Mouse (Mus musculus) hindbrain, embryonic 11.5 days (tissue): ENCODE measurements around the gene Irgc1. TPM values are rescaled to one million over a fixed set of nuclear protein-coding genes. Genes with fewer than 3 reads are reported as not detected.
A peak's percentile ranks its signal among the peaks of the same experiment; 100 is the strongest.
"Not testable (repeated sequence)": the region's sequence is repeated elsewhere in the genome, so short reads cannot be mapped to it uniquely, and the experiment has no call there.

Experiments
- ATAC-seq: fragments of 200-750 bp; cut with Nextera tagmentation; 2 replicates; pipeline ENCODE4 v1.8.0; 2017; ENCODE audit warnings: mild to moderate bottlenecking, moderate TSS enrichment, moderate library complexity; ENCODE audit not compliant: low FRiP score
- DNase-seq: peaks from one replicate; pipeline ENCODE4 v3.0.0-alpha.2; 2015; ENCODE audit warnings: low spot score
- H3K27ac ChIP-seq: fragments of 300-500 bp; sonication (generic); 2 replicates; pipeline ENCODE4 v1.5.1; 2014; ENCODE audit warnings: mild to moderate bottlenecking, low read depth, low read length
- H3K27me3 ChIP-seq: fragments of 300-500 bp; sonication (generic); 2 replicates; pipeline ENCODE4 v1.6.1; 2014; ENCODE audit warnings: mild to moderate bottlenecking, low read length, moderate library complexity, mixed read lengths; ENCODE audit not compliant: control insufficient read depth, insufficient read depth
- H3K36me3 ChIP-seq: fragments of 300-500 bp; sonication (generic); 2 replicates; pipeline ENCODE4 v1.6.1; 2014; ENCODE audit warnings: mild to moderate bottlenecking, low read length, moderate library complexity, mixed read lengths; ENCODE audit not compliant: control insufficient read depth, insufficient read depth
- H3K4me1 ChIP-seq: fragments of 300-500 bp; sonication (generic); replicated peaks from 2 replicates; pipeline ENCODE4 v1.6.1; 2014; ENCODE audit warnings: low read length, mixed read lengths; ENCODE audit not compliant: control insufficient read depth, insufficient read depth
- H3K4me2 ChIP-seq: fragments of 300-500 bp; sonication (generic); replicated peaks from 2 replicates; pipeline ENCODE4 v1.6.1; 2014; ENCODE audit warnings: mild to moderate bottlenecking, low read depth, low read length
- H3K4me3 ChIP-seq: fragments of 300-500 bp; sonication (generic); 2 replicates; pipeline ENCODE4 v1.5.1; 2014; ENCODE audit warnings: low read depth, low read length
- H3K9ac ChIP-seq: fragments of 300-500 bp; sonication (generic); 2 replicates; pipeline ENCODE4 v1.6.1; 2014; ENCODE audit warnings: low read depth, low read length
- H3K9me3 ChIP-seq: fragments of 300-500 bp; sonication (generic); 2 replicates; pipeline ENCODE4 v1.6.1; 2016; ENCODE audit warnings: low read length; ENCODE audit not compliant: control insufficient read depth
- WGBS: fragments of 180-500 bp; shearing (Covaris S2); extraction: QIAGEN DNeasy Blood & Tissue Kit; methylation state at CpG from one replicate; pipeline ENCODE4 v1.1.7; 2014; 5-methylcytosine and 5-hydroxymethylcytosine counted together
- polyA plus RNA-seq: library from polyadenylated mRNA; unstranded; fragments of >200 nt; fragmentation: Nextera tagmentation; extraction: Ambion mirVana; gene quantifications from 2 replicates; pipeline ENCODE4 v1.2.1, GENCODE M21; 2014

The Irgc1 gene
- polyA plus RNA-seq, 1 experiment from 2014 or later = not detected

DNA sequence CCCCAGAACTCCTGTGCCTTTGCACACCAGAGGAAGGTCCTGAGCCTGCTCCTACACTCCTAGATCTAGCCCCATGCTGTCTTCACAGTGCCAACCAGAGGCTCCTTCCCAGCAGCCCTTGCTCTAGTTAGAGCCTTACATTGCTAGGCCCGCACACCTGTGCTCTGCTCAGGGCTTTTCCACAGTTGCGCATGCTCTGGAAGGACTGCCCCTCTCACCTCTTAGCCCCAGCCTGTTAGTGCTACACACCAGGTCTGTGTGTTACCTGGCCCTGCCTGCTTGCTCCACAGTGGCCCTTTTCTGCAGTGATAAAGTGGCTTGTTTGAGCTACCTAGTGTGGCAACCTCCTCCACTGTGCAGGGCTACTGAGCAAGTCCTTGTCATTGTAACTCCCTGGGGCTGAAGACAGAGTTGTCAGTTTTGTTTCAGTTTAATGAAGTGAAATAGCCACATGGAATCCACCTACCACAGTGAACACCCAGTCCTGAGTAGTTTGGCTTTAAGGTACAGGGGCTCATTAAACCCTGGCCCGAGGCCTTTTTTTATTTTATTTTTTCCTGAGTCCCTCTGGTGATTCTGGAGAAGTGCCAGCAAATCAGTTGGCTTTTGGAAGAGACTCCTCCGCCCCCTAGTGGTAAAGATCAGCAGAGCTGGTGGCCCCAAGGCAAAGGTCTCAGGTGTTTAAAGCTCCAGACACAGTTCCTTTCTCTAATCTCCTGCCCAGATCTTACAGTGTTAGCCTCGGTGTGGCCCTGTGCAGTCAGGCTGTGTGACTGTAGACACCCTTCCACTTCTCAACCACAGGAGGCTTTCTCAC is 45.4 kb downstream of the Irgc1 start:
- WGBS = 49% methylated on average over 5 of the region's 5 CpGs
- H3K4me2 ChIP-seq = no peak overlapping the region
- H3K4me3 ChIP-seq = no peak overlapping the region
- peak; percentile 68 for ATAC-seq
- H3K9me3 ChIP-seq = no peaks in the 10 kb centered on the region
- H3K9ac ChIP-seq = no peak overlapping the region
- no peaks in the 10 kb centered on the region for H3K4me1 ChIP-seq
- DNase-seq = peak; percentile 82
- H3K27me3 ChIP-seq = no peaks in the 10 kb centered on the region
- H3K36me3 ChIP-seq = peaks cover 5% of the 10 kb centered on the region; the same call in 1 of the 2 replicates
- no peak overlapping the region for H3K27ac ChIP-seq

DNA sequence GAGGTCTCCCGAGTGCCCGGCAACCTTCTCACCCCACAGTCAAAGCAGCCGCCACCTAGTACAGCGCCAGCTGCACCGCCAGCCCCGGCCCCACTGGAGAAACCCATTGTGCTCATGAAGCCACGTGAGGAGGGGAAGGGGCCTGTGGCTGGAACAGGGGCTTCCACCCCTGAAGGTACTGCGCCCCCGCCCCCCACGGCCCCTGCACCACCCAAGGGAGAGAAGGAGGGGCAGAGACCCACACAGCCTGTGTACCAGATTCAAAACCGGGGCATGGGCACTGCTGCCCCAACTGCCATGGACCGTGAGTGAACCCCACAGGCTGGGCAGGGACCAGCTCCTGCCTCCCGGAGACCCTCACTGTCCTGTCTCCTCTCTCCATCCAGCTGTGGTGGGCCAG is 46.4 kb downstream of the Irgc1 start:
- Histone ChIP-seq H3K4me3 (no peak overlapping the region), H3K27me3 (no peaks in the 10 kb centered on the region), H3K4me2 (no peak overlapping the region), H3K36me3 (peaks cover 5% of the 10 kb centered on the region; the same call in 1 of the 2 replicates), H3K9ac (no peak overlapping the region), H3K9me3 (no peaks in the 10 kb centered on the region), H3K4me1 (no peaks in the 10 kb centered on the region), H3K27ac (no peak overlapping the region)
- DNase-seq = no peak
- no peak for ATAC-seq
- WGBS = 88% methylated on average over 13 of the region's 13 CpGs

DNA sequence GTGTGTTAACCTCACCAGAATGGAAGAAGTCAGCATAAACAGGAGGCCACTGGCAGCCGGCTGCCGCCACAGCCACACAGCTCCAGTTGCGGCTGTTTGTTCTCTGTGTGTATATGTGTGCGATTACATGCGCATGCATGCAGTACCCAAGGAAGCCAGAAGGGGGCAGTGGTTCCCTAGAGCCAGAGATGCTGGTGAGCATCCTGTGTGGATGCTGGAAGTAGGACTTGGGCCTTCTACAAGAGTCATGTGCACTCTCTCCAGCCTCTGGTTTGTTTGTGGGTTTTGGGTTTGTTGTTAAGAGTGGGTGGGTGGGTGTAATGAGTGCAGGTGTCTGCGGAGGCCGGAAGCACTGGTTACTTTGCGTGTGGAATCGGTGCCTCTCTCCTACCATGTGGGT is 49.2 kb downstream of the Irgc1 start:
- Histone ChIP-seq H3K36me3 (peaks cover 5% of the 10 kb centered on the region; the same call in 1 of the 2 replicates), H3K4me3 (no peak overlapping the region), H3K4me2 (no peak overlapping the region), H3K9ac (no peak overlapping the region), H3K9me3 (no peaks in the 10 kb centered on the region), H3K27me3 (no peaks in the 10 kb centered on the region), H3K4me1 (no peaks in the 10 kb centered on the region), H3K27ac (no peak overlapping the region)
- 98% methylated on average over 9 of the region's 9 CpGs for WGBS
- ATAC-seq = no peak
- DNase-seq = no peak

DNA sequence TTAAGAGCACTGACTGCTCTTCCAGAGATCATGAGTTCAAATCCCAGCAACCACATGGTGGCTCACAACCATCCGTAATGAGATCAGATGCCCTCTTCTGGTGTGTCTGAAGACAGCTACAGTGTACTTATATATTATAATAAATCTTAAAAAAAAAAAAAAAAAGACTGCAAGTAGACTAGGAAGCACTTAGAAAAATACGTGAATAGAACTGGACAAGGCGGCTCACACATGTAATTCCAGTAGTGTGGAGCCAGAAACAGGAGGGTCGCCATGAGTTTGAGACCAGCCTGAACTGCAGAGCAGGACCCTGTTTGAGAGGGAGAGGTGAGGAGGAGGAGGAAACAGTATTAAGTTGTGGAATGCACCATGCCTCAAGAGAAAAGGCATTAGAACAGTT is 51.6 kb downstream of the Irgc1 start:
- ATAC-seq, H3K9me3 ChIP-seq, H3K4me3 ChIP-seq, H3K36me3 ChIP-seq, H3K4me1 ChIP-seq, H3K27me3 ChIP-seq, H3K9ac ChIP-seq, H3K27ac ChIP-seq, DNase-seq, H3K4me2 ChIP-seq: not testable (repeated sequence)
- 92% methylated on average over 4 of the region's 4 CpGs for WGBS

DNA sequence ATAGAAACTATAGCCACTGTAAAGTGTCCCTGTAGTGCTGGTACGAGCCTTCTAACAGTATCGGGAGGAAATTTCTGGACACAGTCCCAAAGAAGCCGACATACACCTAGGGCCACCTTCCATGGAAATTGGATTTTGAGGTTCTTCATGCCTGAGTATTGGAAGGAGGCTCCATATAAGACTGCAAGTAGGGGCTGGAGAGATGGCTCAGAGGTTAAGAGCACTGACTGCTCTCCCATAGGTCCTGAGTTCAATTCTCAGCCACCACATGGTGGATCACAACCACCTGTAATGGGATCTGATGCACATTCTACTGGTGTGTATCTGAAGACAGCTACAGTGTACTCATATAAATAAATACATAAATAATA is 52.0 kb downstream of the Irgc1 start:
- Histone ChIP-seq H3K4me2 (peak overlapping the region; percentile 23), H3K4me3 (peak overlapping the region; percentile 46), H3K36me3 (no peaks in the 10 kb centered on the region), H3K4me1 (no peaks in the 10 kb centered on the region), H3K27me3 (no peaks in the 10 kb centered on the region), H3K9me3 (no peaks in the 10 kb centered on the region), H3K9ac (no peak overlapping the region), H3K27ac (0 out of 2 replicates have a peak overlapping the region, but pooled peaks have one; percentile 89)
- DNase-seq (no peak), ATAC-seq (no peak; the same call in 1 of the 2 replicates)
- 12% methylated on average over 3 of the region's 3 CpGs for WGBS

DNA sequence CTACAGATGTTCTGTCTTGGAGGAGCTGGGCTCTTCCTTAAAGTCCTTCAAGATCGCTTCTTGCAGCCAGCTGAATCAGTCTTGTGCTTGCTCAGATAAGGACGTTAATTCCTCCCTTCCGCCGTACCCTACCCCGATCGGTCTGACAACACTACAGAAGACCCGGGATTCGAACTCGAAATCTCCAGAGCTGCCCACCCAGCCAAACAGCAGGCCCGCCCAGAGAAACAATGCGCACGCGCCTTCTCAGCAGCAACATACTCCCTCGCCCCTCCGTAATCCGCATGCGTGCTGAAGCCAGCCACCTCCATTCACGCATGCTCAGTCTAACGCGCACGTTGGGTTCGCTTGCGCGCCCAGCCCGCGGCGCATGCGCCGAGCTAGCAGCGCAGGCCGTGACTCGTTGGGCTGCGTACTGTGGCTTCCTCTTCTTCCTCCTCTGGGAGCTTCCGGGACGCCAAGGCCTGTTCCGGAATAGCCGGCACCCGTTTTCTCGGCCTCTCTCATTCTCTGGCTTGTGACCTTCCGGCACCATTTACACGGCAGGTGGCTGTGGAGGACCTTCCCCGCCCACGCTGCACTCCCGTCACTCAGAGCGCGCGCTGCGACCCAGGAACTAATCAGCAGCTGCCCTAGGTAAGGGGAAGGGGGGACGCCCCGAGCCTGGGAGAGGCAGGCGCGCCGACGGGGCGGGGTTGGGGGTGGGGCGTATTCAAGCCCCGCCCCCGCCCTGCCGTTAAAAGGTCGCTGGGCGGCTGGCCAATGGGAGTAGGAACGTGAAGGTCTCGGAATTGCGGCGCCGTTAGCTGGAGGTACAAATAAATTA is 52.6 kb downstream of the Irgc1 start, which contains the start of gene Smg9:
Gene Smg9 (plus strand): TSS at position 364 of the 826 bp plus-strand sequence.
- ATAC-seq (peak; percentile 96), DNase-seq (peak; percentile 99)
- H3K9ac ChIP-seq = peak within 1 kb of the TSS; percentile 55
- H3K27me3 ChIP-seq = no peaks in the 10 kb centered on the region
- H3K27ac ChIP-seq = peak within 1 kb of the TSS; percentile 89
- no peaks in the 10 kb centered on the region for H3K4me1 ChIP-seq
- no peaks in the 10 kb centered on the region for H3K36me3 ChIP-seq
- WGBS = 3% methylated on average over 65 of the region's 66 CpGs
- H3K4me2 ChIP-seq = peak within 1 kb of the TSS; percentile 23
- no peaks in the 10 kb centered on the region for H3K9me3 ChIP-seq
- H3K4me3 ChIP-seq = peak within 1 kb of the TSS; percentile 46

DNA sequence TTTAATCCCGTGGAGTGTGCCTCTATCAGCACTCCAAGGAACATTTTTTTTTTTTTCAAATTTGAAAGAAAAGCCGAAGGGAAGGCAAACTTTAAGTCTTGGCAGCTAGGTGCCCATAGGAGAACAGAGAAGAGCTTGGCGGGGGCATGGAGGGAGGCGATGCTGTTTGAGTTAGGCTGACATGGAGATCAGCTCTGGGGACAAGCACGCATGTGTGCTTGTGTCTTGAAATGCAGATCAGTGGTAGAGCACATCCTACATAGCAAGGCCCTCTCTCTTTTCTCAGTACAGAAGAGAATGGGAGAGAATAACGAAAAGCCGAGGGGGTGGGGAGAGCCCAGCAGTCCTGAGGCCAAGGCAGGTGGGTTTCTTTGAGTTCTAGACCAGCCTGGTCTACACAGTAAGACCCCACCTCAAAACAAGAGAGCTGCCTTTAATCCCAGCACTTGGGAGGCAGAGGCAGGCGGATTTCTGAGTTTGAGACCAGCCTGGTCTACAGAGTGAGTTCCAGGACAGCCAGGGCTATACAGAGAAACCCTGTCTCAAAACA is 53.7 kb downstream of the Irgc1 start:
- no peak overlapping the region for H3K4me2 ChIP-seq
- no peak overlapping the region for H3K9ac ChIP-seq
- no peak for ATAC-seq
- no peak for DNase-seq
- no peaks in the 10 kb centered on the region for H3K27me3 ChIP-seq
- H3K4me3 ChIP-seq = no peak overlapping the region
- no peaks in the 10 kb centered on the region for H3K36me3 ChIP-seq
- no peaks in the 10 kb centered on the region for H3K9me3 ChIP-seq
- no peak overlapping the region for H3K27ac ChIP-seq
- no peaks in the 10 kb centered on the region for H3K4me1 ChIP-seq
- WGBS = 98% methylated on average over 8 of the region's 8 CpGs

DNA sequence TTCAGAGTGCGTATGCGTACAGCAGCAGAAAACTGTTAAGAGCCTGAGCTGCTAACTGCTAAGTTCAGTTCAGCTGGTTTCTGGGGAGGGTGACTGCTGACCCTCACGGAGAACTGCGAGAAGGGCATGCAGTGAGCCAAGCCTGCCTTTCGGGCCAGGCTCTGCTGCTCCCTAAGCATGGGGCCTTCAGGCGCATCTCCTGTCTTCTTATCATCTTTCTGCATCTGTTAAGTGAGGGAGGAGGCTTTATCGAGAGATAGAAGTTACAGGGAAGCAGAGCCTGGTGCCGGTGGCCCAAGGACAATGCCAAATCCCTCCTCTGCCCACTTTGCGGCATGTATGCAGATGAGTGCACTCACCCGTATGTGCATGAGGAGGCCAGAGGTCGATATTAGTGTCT is 55.3 kb downstream of the Irgc1 start:
- Histone ChIP-seq H3K36me3 (no peaks in the 10 kb centered on the region), H3K9me3 (no peaks in the 10 kb centered on the region), H3K4me3 (no peak overlapping the region), H3K27me3 (no peaks in the 10 kb centered on the region), H3K9ac (no peak overlapping the region), H3K27ac (no peak overlapping the region), H3K4me2 (no peak overlapping the region), H3K4me1 (no peaks in the 10 kb centered on the region)
- no peak for ATAC-seq
- no peak for DNase-seq
- 84% methylated on average over 11 of the region's 11 CpGs for WGBS
